Mouse (Mus musculus): ENCODE measurements around the gene Chat.

DNA sequence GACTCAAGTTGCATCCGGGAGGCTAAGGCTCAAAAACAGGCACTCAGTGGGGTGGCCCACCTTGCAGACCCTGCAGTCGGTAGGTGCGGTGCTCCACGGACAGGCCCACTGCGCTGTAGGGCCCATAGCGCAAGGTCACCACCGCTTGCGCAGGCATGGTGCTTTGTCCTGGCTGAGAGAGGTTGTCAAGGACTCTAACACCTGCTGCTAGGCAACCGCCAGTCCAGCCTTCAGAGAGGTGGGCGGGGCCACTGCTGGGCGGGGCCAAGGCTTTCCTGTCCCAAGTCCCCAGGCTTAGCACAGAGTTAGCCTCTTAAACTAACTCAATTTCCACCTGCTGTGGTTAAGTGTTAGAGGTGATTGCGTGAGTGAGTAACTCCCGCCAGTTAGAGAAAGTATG, 77.6 kb downstream of the Chat start, which contains the start of gene 1700024G13Rik:
- TF ChIP-seq CTCF (IDR thresholded peaks at IDR 0.05; ENCODE audit: low read depth) (no peak), EP300 (optimal IDR thresholded peaks at IDR 0.05) (no peak)
